Mouse (Mus musculus) MEL (cell line): ENCODE data around the gene Rpl7l1.

ENCODE experiments used
- MYB ChIP-seq: IDR thresholded peaks from 2 replicates; pipeline ENCODE4 v1.6.1; 2011; ENCODE audit warnings: mild to moderate bottlenecking, low read depth, low read length, improper control_type of control experiment
- NELFE ChIP-seq: IDR thresholded peaks from 2 replicates; pipeline ENCODE4 v1.6.1; 2011; ENCODE audit warnings: low read depth, low read length, improper control_type of control experiment

- TF ChIP-seq NELFE = no peak
- TF ChIP-seq MYB = no peak
Observed at GRCm38 (mm10) chr17:46813637-46814036, 31.2 kb upstream of the Rpl7l1 start.
